Mouse (Mus musculus): Measurements from ENCODE around the gene Churc1.
A peak's percentile ranks its signal among the peaks of the same experiment; 100 is the strongest.

Gene Churc1

GRCm38 (mm10) chr12:76765354-76765851, at the start of gene Churc1, which contains the start of gene Fntb:
Gene Churc1 (plus strand): TSS chr12:76765538.
Gene Fntb (plus strand): TSS chr12:76765589.
- peak; percentile 92 to 96 for DNase-seq (ENCODE audit: low read depth in 2 of 2, low spot score in 2 of 2)

- DNase-seq (ENCODE audit: low read depth in 2 of 2, low spot score in 2 of 2): no peak
Measured at GRCm38 (mm10) chr12:76718384-76718783, 47.0 kb upstream of the Churc1 start.

GRCm38 (mm10) chr12:76720572-76720971, 44.8 kb upstream of the Churc1 start:
- DNase-seq (ENCODE audit: low read depth in 2 of 2, low spot score in 2 of 2): no peak

GRCm38 (mm10) chr12:76722026-76722425, 43.3 kb upstream of the Churc1 start:
- no peak for DNase-seq (ENCODE audit: low read depth in 2 of 2, low spot score in 2 of 2)

- DNase-seq (ENCODE audit: low read depth in 2 of 2, low spot score in 2 of 2): no peak
Measured at GRCm38 (mm10) chr12:76727955-76728354, 37.4 kb upstream of the Churc1 start.

- DNase-seq (ENCODE audit: low read depth in 2 of 2, low spot score in 2 of 2): no peak
Measured at GRCm38 (mm10) chr12:76750866-76751459, 14.4 kb upstream of the Churc1 start.

- DNase-seq (ENCODE audit: low read depth in 2 of 2, low spot score in 2 of 2): peak; percentile 39 to 60
Measured at GRCm38 (mm10) chr12:76752652-76753318, 12.6 kb upstream of the Churc1 start.

- DNase-seq (ENCODE audit: low read depth in 2 of 2, low spot score in 2 of 2): no peak
Measured at GRCm38 (mm10) chr12:76765901-76766630, 728 bp downstream of the Churc1 start.

GRCm38 (mm10) chr12:76770841-76771500, 5.6 kb downstream of the Churc1 start:
- no peak for DNase-seq (ENCODE audit: low read depth in 2 of 2, low spot score in 2 of 2)

GRCm38 (mm10) chr12:76771540-76771939, 6.2 kb downstream of the Churc1 start:
- no peak for DNase-seq (ENCODE audit: low read depth in 2 of 2, low spot score in 2 of 2)

GRCm38 (mm10) chr12:76774652-76775051, 9.3 kb downstream of the Churc1 start:
- no peak for DNase-seq (ENCODE audit: low read depth in 2 of 2, low spot score in 2 of 2)

- no peak for DNase-seq (ENCODE audit: low read depth in 2 of 2, low spot score in 2 of 2)
Measured at GRCm38 (mm10) chr12:76775132-76775531, 9.8 kb downstream of the Churc1 start.

GRCm38 (mm10) chr12:76776898-76777297, 11.6 kb downstream of the Churc1 start:
- no peak for DNase-seq (ENCODE audit: low read depth in 2 of 2, low spot score in 2 of 2)

- DNase-seq (ENCODE audit: low read depth in 2 of 2, low spot score in 2 of 2): no peak
Measured at GRCm38 (mm10) chr12:76777845-76778244, 12.5 kb downstream of the Churc1 start.

- DNase-seq (ENCODE audit: low read depth in 2 of 2, low spot score in 2 of 2): peak; percentile 10 to 37
Measured at GRCm38 (mm10) chr12:76778305-76779083, 13.2 kb downstream of the Churc1 start.

- no peak for DNase-seq (ENCODE audit: low read depth in 2 of 2, low spot score in 2 of 2)
Measured at GRCm38 (mm10) chr12:76779951-76780350, 14.6 kb downstream of the Churc1 start.

GRCm38 (mm10) chr12:76780639-76781468, 15.5 kb downstream of the Churc1 start:
- no peak for DNase-seq (ENCODE audit: low read depth in 2 of 2, low spot score in 2 of 2)

- DNase-seq (ENCODE audit: low read depth in 2 of 2, low spot score in 2 of 2): no peak
Measured at GRCm38 (mm10) chr12:76784056-76784619, 18.8 kb downstream of the Churc1 start.

GRCm38 (mm10) chr12:76790446-76791084, 25.2 kb downstream of the Churc1 start:
- DNase-seq (ENCODE audit: low read depth in 2 of 2, low spot score in 2 of 2): no peak
